11 mouse cellular contexts compared by ENCODE assay signal in the genomic region with DNA sequence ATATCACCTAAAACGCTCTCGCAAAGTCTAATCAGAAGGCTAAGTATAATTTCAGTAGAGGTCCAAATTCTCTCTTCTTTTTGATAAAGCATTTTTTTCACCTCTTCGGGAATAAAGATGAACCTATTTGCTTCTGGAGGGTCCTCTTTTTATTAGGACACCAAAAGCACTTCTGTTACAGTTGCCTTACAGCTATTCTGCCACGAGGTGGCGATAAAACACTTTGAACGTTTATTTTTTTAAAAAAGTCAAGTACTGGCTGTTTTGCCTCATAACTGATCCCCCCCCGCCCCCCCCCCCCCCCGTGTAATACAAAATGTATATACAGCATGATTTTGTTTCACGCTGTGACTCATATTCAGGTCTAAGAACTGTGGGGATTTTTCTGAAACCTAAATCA. TPM values are rescaled to one million over a fixed set of nuclear protein-coding genes. Genes with fewer than 3 reads are reported as not detected.
DNase-seq lines count a peak whose midpoint lies in the region; ATAC-seq lines count a peak whose summit lies in the region.
"Had no signal": no experiment of that assay in that cellular context is flagged by ENCODE, and none has a peak within 500 bp of the region (broad histone marks: within the 10 kb centered on the region; RNA-seq: fewer than 3 reads in every experiment).

No protein-coding gene starts in this region.

- no peak overlapping the region for H3K4me2 ChIP-seq in heart, embryonic 12.5 days
- H3K4me2 ChIP-seq in neural tube, embryonic 11.5 days (ENCODE audit: low read depth) = no peak overlapping the region
- H3K4me2 ChIP-seq: embryonic facial prominence, embryonic 15.5 days; liver, embryonic 13.5 days had no signal

- ATAC-seq in heart, embryonic 12.5 days (ENCODE audit: insufficient number of reproducible peaks, low FRiP score) = no peak
- no peak for ATAC-seq in neural tube, embryonic 11.5 days (ENCODE audit: insufficient read depth, low FRiP score, low TSS enrichment)

- no peaks in the 10 kb centered on the region for H3K27me3 ChIP-seq in heart, embryonic 12.5 days (replicated peaks)
- H3K27me3 ChIP-seq in neural tube, embryonic 11.5 days (ENCODE audit: control insufficient read depth, insufficient read depth, low read length) = no peaks in the 10 kb centered on the region
- H3K27me3 ChIP-seq: liver, embryonic 13.5 days had no signal

- no peaks in the 10 kb centered on the region for H3K9me3 ChIP-seq in heart, embryonic 12.5 days (replicated peaks)
- 0 out of 2 replicates have a peak, but pooled peaks cover 4% of the 10 kb centered on the region for H3K9me3 ChIP-seq in neural tube, embryonic 11.5 days (ENCODE audit: control insufficient read depth, low read length)
- H3K9me3 ChIP-seq: embryonic facial prominence, embryonic 15.5 days; liver, embryonic 13.5 days had no signal

- 10% methylated on average over 9 of the region's 9 CpGs for WGBS in heart, embryonic 12.5 days
- WGBS in neural tube, embryonic 11.5 days = 13% methylated on average over 8 of the region's 9 CpGs

- DNase-seq in heart, postnatal 4 days = peak; percentile 40
- peak; percentile 20 to 21 for DNase-seq in right cerebral cortex, adult 2 months (ENCODE audit: low spot score in 2 of 2)
- no peak for DNase-seq in right cerebral cortex, postnatal 25 days
- peak; percentile 37 for DNase-seq in kidney, postnatal 10 days
- peak; percentile 33 for DNase-seq in neural tube, embryonic 11.5 days (ENCODE audit: low spot score)
- DNase-seq in c-Kit-positive CD71-positive TER-119-positive erythroid progenitor cells, embryonic 14.5 days (ENCODE audit: low spot score) = no peak
- DNase-seq: liver, embryonic 13.5 days had no signal

- no peaks in the 10 kb centered on the region for H3K36me3 ChIP-seq in heart, embryonic 12.5 days
- no peaks in the 10 kb centered on the region for H3K36me3 ChIP-seq in neural tube, embryonic 11.5 days (ENCODE audit: control insufficient read depth, insufficient read depth, low read length)
- H3K36me3 ChIP-seq: embryonic facial prominence, embryonic 15.5 days; liver, embryonic 13.5 days had no signal

- H3K4me3 ChIP-seq in heart, embryonic 12.5 days = no peak overlapping the region
- no peak overlapping the region for H3K4me3 ChIP-seq in neural tube, embryonic 11.5 days (ENCODE audit: low read depth, low read length)
- H3K4me3 ChIP-seq: embryonic facial prominence, embryonic 15.5 days; liver, embryonic 13.5 days had no signal

- H3K27ac ChIP-seq in heart, embryonic 12.5 days (ENCODE audit: poor library complexity, severe bottlenecking) = no peak overlapping the region
- no peak overlapping the region for H3K27ac ChIP-seq in neural tube, embryonic 11.5 days (ENCODE audit: low read depth, low read length)
- H3K27ac ChIP-seq: embryonic facial prominence, embryonic 15.5 days; liver, embryonic 13.5 days had no signal

- no peak overlapping the region for H3K9ac ChIP-seq in heart, embryonic 12.5 days
- H3K9ac ChIP-seq in neural tube, embryonic 11.5 days (ENCODE audit: low read length) = no peak overlapping the region
- H3K9ac ChIP-seq: embryonic facial prominence, embryonic 15.5 days; liver, embryonic 13.5 days had no signal

- H3K4me1 ChIP-seq in heart, embryonic 12.5 days (replicated peaks) = no peaks in the 10 kb centered on the region
- H3K4me1 ChIP-seq in neural tube, embryonic 11.5 days (ENCODE audit: control insufficient read depth, insufficient read depth, low read length) = no peaks in the 10 kb centered on the region
- H3K4me1 ChIP-seq: embryonic facial prominence, embryonic 15.5 days; liver, embryonic 13.5 days had no signal

RNA-seq across cellular contexts. Expression of gene 4930444G20Rik, which starts 33.6 kb away (rescaled TPM):
- not detected for total RNA-seq in heart, postnatal 4 days (2021)
- not detected in 2 replicates for polyA plus RNA-seq in heart, embryonic 12.5 days (2016; fragmentation: Nextera tagmentation; extraction: Ambion mirVana)
- polyA plus RNA-seq in neural tube, embryonic 11.5 days (2014; fragmentation: Nextera tagmentation; extraction: Ambion mirVana) = not detected in 2 replicates
- total RNA-seq: heart, postnatal 14 days; neutrophil, adult 5-6 weeks had no signal
- polyA plus RNA-seq: embryonic facial prominence, embryonic 15.5 days; liver, embryonic 13.5 days had no signal

Comparison
In these comparisons a context has a peak if more than half of its experiments do, and no peak if none do; other contexts are left out.
1. DNase-seq: peak in heart, postnatal 4 days (single experiment), right cerebral cortex, adult 2 months (2 of 2), kidney, postnatal 10 days (single experiment) and neural tube, embryonic 11.5 days (single experiment); none in right cerebral cortex, postnatal 25 days (single experiment) and c-Kit-positive CD71-positive TER-119-positive erythroid progenitor cells, embryonic 14.5 days (single experiment).